Mouse (Mus musculus): ENCODE measurements around the gene Adam23. TPM values are rescaled to one million over a fixed set of nuclear protein-coding genes. Genes with fewer than 3 reads are reported as not detected.

The Adam23 gene
- polyA plus RNA-seq, 1 experiment from 2014 or later = 0.78 TPM

- peaks cover 10% of the 10 kb centered on the region; the same call in 1 of the 2 replicates for H3K4me1 ChIP-seq
- no peak for ATAC-seq (ENCODE audit: extremely low read depth, insufficient number of reproducible peaks, low FRiP score, low TSS enrichment)
- WGBS = 53% methylated on average over 5 of the region's 5 CpGs
- H3K36me3 ChIP-seq = no peaks in the 10 kb centered on the region
- H3K9me3 ChIP-seq = no peaks in the 10 kb centered on the region
- no peak overlapping the region for H3K4me2 ChIP-seq
- H3K4me3 ChIP-seq = no peak overlapping the region
- no peaks in the 10 kb centered on the region for H3K27me3 ChIP-seq (replicated peaks)
- H3K9ac ChIP-seq = no peak overlapping the region
- no peak overlapping the region for H3K27ac ChIP-seq (replicated peaks)
Observed at GRCm38 (mm10) chr1:63478946-63479345, 33.3 kb downstream of the Adam23 start.

- H3K4me1 ChIP-seq = no peaks in the 10 kb centered on the region
- H3K27ac ChIP-seq (replicated peaks) = no peak overlapping the region
- no peaks in the 10 kb centered on the region for H3K9me3 ChIP-seq
- ATAC-seq (ENCODE audit: extremely low read depth, insufficient number of reproducible peaks, low FRiP score, low TSS enrichment) = no peak
- no peak overlapping the region for H3K4me3 ChIP-seq
- 82% methylated on average over 6 of the region's 6 CpGs for WGBS
- no peak overlapping the region for H3K4me2 ChIP-seq
- H3K27me3 ChIP-seq (replicated peaks) = no peaks in the 10 kb centered on the region
- H3K36me3 ChIP-seq = no peaks in the 10 kb centered on the region
- H3K9ac ChIP-seq = no peak overlapping the region
Observed at GRCm38 (mm10) chr1:63484646-63485045, 39.0 kb downstream of the Adam23 start.

- 79% methylated on average over 2 of the region's 2 CpGs for WGBS
- Histone ChIP-seq H3K36me3 (no peaks in the 10 kb centered on the region), H3K27me3 (replicated peaks) (no peaks in the 10 kb centered on the region), H3K27ac (replicated peaks) (no peak overlapping the region), H3K9me3 (no peaks in the 10 kb centered on the region), H3K9ac (no peak overlapping the region), H3K4me1 (no peaks in the 10 kb centered on the region), H3K4me3 (no peak overlapping the region), H3K4me2 (no peak overlapping the region)
- ATAC-seq (ENCODE audit: extremely low read depth, insufficient number of reproducible peaks, low FRiP score, low TSS enrichment) = no peak
Observed at GRCm38 (mm10) chr1:63486646-63487045, 41.0 kb downstream of the Adam23 start.

- Histone ChIP-seq H3K9ac (no peak overlapping the region), H3K4me3 (no peak overlapping the region), H3K27ac (replicated peaks) (no peak overlapping the region), H3K27me3 (replicated peaks) (no peaks in the 10 kb centered on the region), H3K36me3 (no peaks in the 10 kb centered on the region), H3K4me2 (no peak overlapping the region), H3K9me3 (no peaks in the 10 kb centered on the region), H3K4me1 (peaks cover 7% of the 10 kb centered on the region; the same call in 1 of the 2 replicates)
- 44% methylated on average over 1 of the region's 1 CpGs for WGBS
- ATAC-seq (ENCODE audit: extremely low read depth, insufficient number of reproducible peaks, low FRiP score, low TSS enrichment) = no peak
Observed at GRCm38 (mm10) chr1:63491001-63491400, 45.3 kb downstream of the Adam23 start.

GRCm38 (mm10) chr1:63493325-63493724, 47.6 kb downstream of the Adam23 start:
- WGBS = 49% methylated on average over 5 of the region's 5 CpGs
- ATAC-seq (ENCODE audit: extremely low read depth, insufficient number of reproducible peaks, low FRiP score, low TSS enrichment) = no peak
- Histone ChIP-seq H3K9me3 (no peaks in the 10 kb centered on the region), H3K4me3 (no peak overlapping the region), H3K4me2 (no peak overlapping the region), H3K9ac (no peak overlapping the region), H3K27me3 (replicated peaks) (no peaks in the 10 kb centered on the region), H3K27ac (replicated peaks) (no peak overlapping the region), H3K4me1 (peaks cover 7% of the 10 kb centered on the region; the same call in 1 of the 2 replicates), H3K36me3 (no peaks in the 10 kb centered on the region)

GRCm38 (mm10) chr1:63507386-63507785, 61.7 kb downstream of the Adam23 start:
- Histone ChIP-seq H3K9ac (no peak overlapping the region), H3K36me3 (no peaks in the 10 kb centered on the region), H3K4me3 (no peak overlapping the region), H3K4me1 (no peaks in the 10 kb centered on the region), H3K9me3 (no peaks in the 10 kb centered on the region), H3K27ac (replicated peaks) (no peak overlapping the region), H3K27me3 (replicated peaks) (no peaks in the 10 kb centered on the region), H3K4me2 (no peak overlapping the region)
- no peak for ATAC-seq (ENCODE audit: extremely low read depth, insufficient number of reproducible peaks, low FRiP score, low TSS enrichment)
- WGBS = 56% methylated on average over 4 of the region's 4 CpGs

- H3K9me3 ChIP-seq = no peaks in the 10 kb centered on the region
- ATAC-seq (ENCODE audit: extremely low read depth, insufficient number of reproducible peaks, low FRiP score, low TSS enrichment) = no peak
- H3K4me3 ChIP-seq = no peak overlapping the region
- WGBS = 55% methylated on average over 4 of the region's 4 CpGs
- no peak overlapping the region for H3K9ac ChIP-seq
- H3K27ac ChIP-seq (replicated peaks) = no peak overlapping the region
- no peak overlapping the region for H3K4me2 ChIP-seq
- H3K27me3 ChIP-seq (replicated peaks) = no peaks in the 10 kb centered on the region
- no peaks in the 10 kb centered on the region for H3K4me1 ChIP-seq
- no peaks in the 10 kb centered on the region for H3K36me3 ChIP-seq
Observed at GRCm38 (mm10) chr1:63508801-63509200, 63.1 kb downstream of the Adam23 start.

- 62% methylated on average over 3 of the region's 3 CpGs for WGBS
- no peak overlapping the region for H3K4me2 ChIP-seq
- no peak overlapping the region for H3K9ac ChIP-seq
- no peaks in the 10 kb centered on the region for H3K9me3 ChIP-seq
- no peaks in the 10 kb centered on the region for H3K36me3 ChIP-seq
- no peaks in the 10 kb centered on the region for H3K27me3 ChIP-seq (replicated peaks)
- no peak overlapping the region for H3K27ac ChIP-seq (replicated peaks)
- H3K4me1 ChIP-seq = no peaks in the 10 kb centered on the region
- H3K4me3 ChIP-seq = no peak overlapping the region
- no peak for ATAC-seq (ENCODE audit: extremely low read depth, insufficient number of reproducible peaks, low FRiP score, low TSS enrichment)
Observed at GRCm38 (mm10) chr1:63511416-63511815, 65.7 kb downstream of the Adam23 start.

- Histone ChIP-seq H3K27me3 (replicated peaks) (no peaks in the 10 kb centered on the region), H3K9me3 (no peaks in the 10 kb centered on the region), H3K36me3 (no peaks in the 10 kb centered on the region), H3K4me1 (no peaks in the 10 kb centered on the region), H3K9ac (no peak overlapping the region), H3K27ac (replicated peaks) (no peak overlapping the region), H3K4me3 (no peak overlapping the region), H3K4me2 (no peak overlapping the region)
- no peak for ATAC-seq (ENCODE audit: extremely low read depth, insufficient number of reproducible peaks, low FRiP score, low TSS enrichment)
- WGBS = 83% methylated on average over 11 of the region's 11 CpGs
Observed at GRCm38 (mm10) chr1:63517800-63518199, 72.1 kb downstream of the Adam23 start.

GRCm38 (mm10) chr1:63518814-63519213, 73.1 kb downstream of the Adam23 start:
- no peak for ATAC-seq (ENCODE audit: extremely low read depth, insufficient number of reproducible peaks, low FRiP score, low TSS enrichment)
- no peak overlapping the region for H3K9ac ChIP-seq
- H3K27me3 ChIP-seq (replicated peaks) = no peaks in the 10 kb centered on the region
- H3K27ac ChIP-seq (replicated peaks) = no peak overlapping the region
- 65% methylated on average over 5 of the region's 5 CpGs for WGBS
- no peak overlapping the region for H3K4me3 ChIP-seq
- no peaks in the 10 kb centered on the region for H3K9me3 ChIP-seq
- H3K36me3 ChIP-seq = no peaks in the 10 kb centered on the region
- no peaks in the 10 kb centered on the region for H3K4me1 ChIP-seq
- no peak overlapping the region for H3K4me2 ChIP-seq

GRCm38 (mm10) chr1:63529901-63530300, 84.2 kb downstream of the Adam23 start:
- no peak overlapping the region for H3K4me3 ChIP-seq
- H3K9me3 ChIP-seq = no peaks in the 10 kb centered on the region
- H3K9ac ChIP-seq = no peak overlapping the region
- no peaks in the 10 kb centered on the region for H3K36me3 ChIP-seq
- H3K4me2 ChIP-seq = no peak overlapping the region
- WGBS = 61% methylated on average over 9 of the region's 9 CpGs
- no peaks in the 10 kb centered on the region for H3K4me1 ChIP-seq
- no peaks in the 10 kb centered on the region for H3K27me3 ChIP-seq (replicated peaks)
- H3K27ac ChIP-seq (replicated peaks) = no peak overlapping the region
- no peak for ATAC-seq (ENCODE audit: extremely low read depth, insufficient number of reproducible peaks, low FRiP score, low TSS enrichment)

- no peaks in the 10 kb centered on the region for H3K9me3 ChIP-seq
- no peaks in the 10 kb centered on the region for H3K4me1 ChIP-seq
- 55% methylated on average over 6 of the region's 6 CpGs for WGBS
- H3K4me3 ChIP-seq = no peak overlapping the region
- no peak overlapping the region for H3K4me2 ChIP-seq
- H3K27me3 ChIP-seq (replicated peaks) = no peaks in the 10 kb centered on the region
- no peak overlapping the region for H3K9ac ChIP-seq
- no peak for ATAC-seq (ENCODE audit: extremely low read depth, insufficient number of reproducible peaks, low FRiP score, low TSS enrichment)
- no peaks in the 10 kb centered on the region for H3K36me3 ChIP-seq
- no peak overlapping the region for H3K27ac ChIP-seq (replicated peaks)
Observed at GRCm38 (mm10) chr1:63534271-63534827, 88.7 kb downstream of the Adam23 start.
